Mouse (Mus musculus): Measurements from ENCODE around the gene Bnipl. TPM values are rescaled to one million over a fixed set of nuclear protein-coding genes. Genes with fewer than 3 reads are reported as not detected.

Gene Bnipl
- total RNA-seq, 2 experiments from 2014 or later, result not detected

- intact Hi-C loops (cut with DNase I), result no loop called here
- DNase-seq, result no peak
Measured at GRCm38 (mm10) chr3:95241498-95241897, 9.5 kb downstream of the Bnipl start, which contains the start of gene Gm128. Gene Gm128 (minus strand): TSS chr3:95241598.

GRCm38 (mm10) chr3:95240900-95241299 is 10.1 kb downstream of the Bnipl start:
- DNase-seq, result no peak

GRCm38 (mm10) chr3:95239971-95240370 is 11.0 kb downstream of the Bnipl start:
- intact Hi-C loops (cut with DNase I), result no loop called here
- no peak for DNase-seq

More at GRCm38 (mm10) chr3:95240900-95241299, 10.1 kb downstream of the Bnipl start:
- intact Hi-C loops (cut with DNase I), result no loop called here

GRCm38 (mm10) chr3:95239022-95239421 is 12.0 kb downstream of the Bnipl start:
- intact Hi-C loops (cut with DNase I), result no loop called here
- DNase-seq, result no peak

GRCm38 (mm10) chr3:95237541-95238099 is 13.4 kb downstream of the Bnipl start:
- DNase-seq, result no peak
- intact Hi-C loops (cut with DNase I), result no loop called here

GRCm38 (mm10) chr3:95235386-95236301 is 15.3 kb downstream of the Bnipl start:
- DNase-seq, result no peak
- intact Hi-C loops (cut with DNase I), result no loop called here

GRCm38 (mm10) chr3:95233303-95233980 is 17.6 kb downstream of the Bnipl start:
- no peak for DNase-seq
- intact Hi-C loops (cut with DNase I), result no loop called here

- intact Hi-C loops (cut with DNase I), result no loop called here
- peak in 1 of 2 experiments; percentile 12 for DNase-seq
Measured at GRCm38 (mm10) chr3:95232771-95233170, 18.2 kb downstream of the Bnipl start.

- intact Hi-C loops (cut with DNase I), result no loop called here
- no peak for DNase-seq
Measured at GRCm38 (mm10) chr3:95231298-95232221, 19.4 kb downstream of the Bnipl start, which contains the start of gene Mllt11. Gene Mllt11 (minus strand): TSS chr3:95232171.

GRCm38 (mm10) chr3:95230495-95231297 is 20.3 kb downstream of the Bnipl start:
- intact Hi-C loops (cut with DNase I), result no loop called here
- peak; percentile 26 to 34 for DNase-seq

- intact Hi-C loops (cut with DNase I), result loop anchor here (5.0 kb wide), 1 partner anchor 87 kb away; no protein-coding TSS in a partner anchor
- peak; percentile 57 to 77 for DNase-seq
Measured at GRCm38 (mm10) chr3:95229781-95230494, 21.1 kb downstream of the Bnipl start.

- peak; percentile 42 to 50 for DNase-seq
- intact Hi-C loops (cut with DNase I), result loop anchor here (1.0 to 5.0 kb wide), 2 partner anchors 12 to 88 kb away; partner anchors contain the start of gene Gabpb2
Measured at GRCm38 (mm10) chr3:95228894-95229780, 21.9 kb downstream of the Bnipl start.

- peak; percentile 86 to 90 for DNase-seq
- intact Hi-C loops (cut with DNase I), result loop anchor here (1.0 to 5.0 kb wide), 2 partner anchors 11 to 89 kb away; partner anchors contain the start of gene Gabpb2
Measured at GRCm38 (mm10) chr3:95228148-95228893, 22.7 kb downstream of the Bnipl start, which contains the start of gene Cdc42se1. Gene Cdc42se1 (plus strand): TSS chr3:95228732.

GRCm38 (mm10) chr3:95227214-95227613 is 23.8 kb downstream of the Bnipl start:
- DNase-seq, result no peak
- intact Hi-C loops (cut with DNase I), result loop anchor here (5.0 kb wide), 1 partner anchor 90 kb away; no protein-coding TSS in a partner anchor

GRCm38 (mm10) chr3:95224295-95224694 is 26.7 kb downstream of the Bnipl start:
- no peak for DNase-seq

GRCm38 (mm10) chr3:95223041-95223440 is 28.0 kb downstream of the Bnipl start:
- intact Hi-C loops (cut with DNase I), result no loop called here
- no peak for DNase-seq

More at GRCm38 (mm10) chr3:95224295-95224694, 26.7 kb downstream of the Bnipl start:
- intact Hi-C loops (cut with DNase I), result no loop called here

All from heart, postnatal 36 days (tissue).